Mouse (Mus musculus) gastrocnemius, adult 8-10 months (tissue): Measurements from ENCODE around the gene Gpd1l. TPM values are rescaled to one million over a fixed set of nuclear protein-coding genes. Genes with fewer than 3 reads are reported as not detected.
A peak's percentile ranks its signal among the peaks of the same experiment; 100 is the strongest.

ENCODE experiments used
- DNase-seq, 2 experiments: peaks; one replicate each; pipeline ENCODE4 v3.0.0; 2022; ENCODE audit warnings: low spot score in 2 of 2
- total RNA-seq, 4 experiments: library from RNA; stranded (reverse); gene quantifications; 2 replicates each; pipeline ENCODE4 v1.2.4; 2022

The Gpd1l gene
- total RNA-seq, 4 experiments from 2014 or later: 19.0 to 21.7 (median 20.8) TPM

GRCm38 (mm10) chr9:114930464-114931090 lies 3.2 kb downstream of the Gpd1l start:
- DNase-seq: peak; percentile 71 to 82

DNA sequence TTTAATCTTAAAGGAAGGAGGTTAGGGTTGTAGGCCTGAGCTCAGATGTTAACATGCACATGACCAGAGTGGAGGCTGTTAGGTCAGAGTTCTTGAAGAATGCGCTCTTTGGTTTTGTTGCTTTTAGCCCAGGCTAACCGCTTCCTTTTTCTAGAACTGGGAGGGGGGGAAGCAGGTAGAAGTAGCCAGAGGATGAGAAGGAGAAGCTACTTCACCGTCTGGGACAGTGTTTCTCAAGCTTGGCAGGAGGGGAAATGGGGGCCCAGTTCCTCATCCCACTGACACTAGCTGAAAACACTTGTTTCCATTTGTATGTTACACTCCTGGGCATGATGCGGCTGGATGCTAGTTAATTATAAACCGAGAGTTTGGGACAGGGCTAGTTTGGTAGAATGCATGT lies 8.2 kb downstream of the Gpd1l start:
- no peak for DNase-seq

DNA sequence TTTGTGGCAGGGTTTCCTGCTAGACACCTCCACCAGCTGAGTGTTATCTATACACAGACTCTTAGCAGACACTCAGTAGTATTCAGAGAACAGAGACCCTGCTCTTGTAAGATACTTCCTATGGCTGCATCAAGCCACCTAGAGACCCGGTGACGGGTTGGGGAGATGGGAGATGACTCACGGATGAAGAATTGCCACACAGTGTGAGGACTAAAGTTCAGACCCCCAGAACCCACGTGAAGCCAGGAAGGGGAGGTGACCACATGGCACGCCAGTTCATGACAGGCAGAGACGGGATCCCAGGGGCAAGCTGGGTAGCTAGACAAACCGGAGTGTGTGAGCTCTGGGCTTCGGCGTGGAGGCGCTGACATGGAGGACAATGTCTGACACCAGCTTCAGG lies 8.7 kb downstream of the Gpd1l start:
- no peak for DNase-seq

DNA sequence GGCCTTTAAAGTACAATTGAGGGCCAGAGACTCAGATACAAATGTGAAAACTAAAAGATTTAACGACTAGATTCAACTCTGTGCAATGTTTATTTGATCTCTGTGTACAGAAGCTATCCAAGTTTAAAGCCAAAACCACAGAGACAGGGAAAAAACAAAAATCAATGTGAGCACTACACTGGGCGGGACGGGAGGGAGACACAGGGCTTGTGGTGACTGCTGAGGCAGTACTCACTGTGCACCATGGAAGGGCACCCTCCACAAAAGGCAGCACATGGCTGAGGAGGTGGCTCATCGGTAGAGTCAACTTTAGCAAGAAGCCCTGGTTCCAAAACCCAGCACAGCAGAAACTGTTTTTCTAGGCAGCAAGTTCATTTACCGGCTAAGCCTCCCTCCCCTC lies 9.3 kb downstream of the Gpd1l start:
- DNase-seq: no peak

- no peak for DNase-seq
Observed at GRCm38 (mm10) chr9:114922209-114922608, 11.6 kb downstream of the Gpd1l start.

- DNase-seq: peak; percentile 23 to 57
Observed at GRCm38 (mm10) chr9:114921352-114922081, 12.3 kb downstream of the Gpd1l start.

DNA sequence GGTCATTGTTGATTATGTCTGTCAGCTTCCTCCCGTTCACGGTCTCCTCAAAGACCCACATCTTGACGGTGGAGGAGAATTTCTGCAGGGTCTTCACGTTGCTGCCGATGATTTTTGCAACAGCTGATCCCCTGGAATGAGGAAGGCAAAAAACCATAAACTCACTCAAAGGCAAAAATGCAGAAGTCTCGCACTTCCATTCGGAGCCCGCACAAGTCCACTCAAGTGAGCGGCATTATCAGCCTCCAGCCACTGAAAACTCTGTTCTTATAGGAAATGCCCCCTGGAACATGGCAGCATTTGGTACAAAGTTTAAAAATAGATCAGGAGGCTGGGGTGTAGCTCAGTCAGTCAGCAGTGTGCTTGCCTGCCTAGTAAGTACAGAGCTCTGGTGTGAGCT lies 13.2 kb downstream of the Gpd1l start:
- no peak for DNase-seq

DNA sequence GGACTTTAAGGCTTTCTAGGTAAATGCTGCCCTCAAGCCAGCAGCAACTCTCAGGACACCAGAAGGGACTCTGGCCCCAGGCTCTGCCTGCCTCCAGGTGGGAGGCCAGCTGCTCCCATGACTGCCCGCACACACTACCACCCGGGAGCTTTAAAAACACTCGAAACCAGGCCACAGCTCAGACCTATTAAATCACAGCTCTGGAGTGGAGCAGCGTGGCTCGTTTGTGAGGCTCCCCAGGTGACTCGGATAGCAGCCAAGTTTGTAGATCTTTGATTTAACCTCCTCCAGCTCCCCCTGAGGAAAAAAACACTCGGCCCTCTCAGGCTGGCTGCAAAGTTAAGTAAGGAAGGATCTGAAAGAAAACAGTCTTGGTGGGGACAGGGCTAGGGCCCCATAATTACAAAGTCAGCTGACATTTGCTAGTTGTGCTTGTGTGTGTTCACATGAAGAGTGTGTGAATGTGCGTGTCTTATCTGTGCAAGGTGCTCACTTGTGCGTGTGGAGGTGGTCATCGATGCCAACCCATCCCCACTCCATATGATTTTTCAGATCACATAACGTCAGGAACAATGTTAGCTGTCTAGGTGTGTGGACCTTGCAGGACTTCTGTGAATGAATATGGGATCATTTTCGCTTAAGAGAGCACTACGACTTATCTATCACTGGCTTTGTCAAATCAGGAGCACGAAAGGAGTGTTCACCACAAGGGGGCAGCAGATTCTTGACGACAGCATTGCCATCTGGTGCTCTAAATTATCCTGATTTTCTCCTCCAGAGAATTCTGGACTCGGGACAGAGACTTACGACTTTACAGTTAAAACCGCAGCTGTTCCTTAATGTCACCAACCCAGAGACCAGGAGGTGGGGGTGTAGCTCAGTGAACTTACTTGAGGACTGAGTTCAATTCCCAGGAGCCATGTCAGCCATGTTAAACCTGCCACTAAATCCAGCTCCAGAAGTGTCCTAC lies 20.8 kb downstream of the Gpd1l start:
- DNase-seq: peak; percentile 58 to 65

DNA sequence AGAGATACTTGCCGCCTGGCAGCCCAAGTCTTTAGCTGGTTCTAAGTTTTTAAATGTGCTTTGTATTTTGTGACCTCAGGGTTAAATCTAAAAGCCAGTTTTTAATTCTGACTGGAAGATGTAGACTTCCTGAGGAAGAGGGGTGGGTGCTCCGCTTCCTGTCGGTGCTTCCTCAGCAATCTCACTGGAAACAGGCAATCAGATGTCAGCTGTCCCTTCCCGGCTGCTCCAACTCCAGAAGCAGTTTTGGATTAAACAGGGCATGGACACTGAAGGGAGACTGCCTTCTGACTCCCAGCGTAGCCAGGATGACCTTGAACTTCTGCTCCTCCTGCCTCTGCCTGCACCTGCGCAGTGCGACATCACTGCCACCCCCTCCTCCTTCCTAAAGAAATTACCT lies 26.3 kb downstream of the Gpd1l start:
- DNase-seq: no peak

DNA sequence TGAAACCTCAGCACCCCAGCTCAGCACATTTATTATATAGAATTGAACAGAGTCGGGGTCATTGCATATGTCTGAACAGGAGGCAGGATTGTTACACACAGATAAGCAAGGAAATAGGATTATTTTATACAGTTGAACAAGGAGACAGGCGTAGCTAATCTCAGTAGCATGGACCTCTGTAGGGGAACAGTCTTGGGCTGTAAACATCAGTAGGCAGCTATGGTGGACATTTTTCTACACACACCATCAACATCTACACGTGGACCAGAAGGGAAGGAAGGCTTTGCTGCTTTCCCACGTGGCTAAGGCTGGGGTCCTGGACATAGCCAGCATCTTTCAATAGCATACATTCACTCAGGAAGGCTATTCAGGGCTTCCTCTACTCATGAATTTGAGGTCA lies 37.9 kb downstream of the Gpd1l start:
- no peak for DNase-seq

GRCm38 (mm10) chr9:114892974-114893373 lies 40.8 kb downstream of the Gpd1l start:
- no peak for DNase-seq

DNA sequence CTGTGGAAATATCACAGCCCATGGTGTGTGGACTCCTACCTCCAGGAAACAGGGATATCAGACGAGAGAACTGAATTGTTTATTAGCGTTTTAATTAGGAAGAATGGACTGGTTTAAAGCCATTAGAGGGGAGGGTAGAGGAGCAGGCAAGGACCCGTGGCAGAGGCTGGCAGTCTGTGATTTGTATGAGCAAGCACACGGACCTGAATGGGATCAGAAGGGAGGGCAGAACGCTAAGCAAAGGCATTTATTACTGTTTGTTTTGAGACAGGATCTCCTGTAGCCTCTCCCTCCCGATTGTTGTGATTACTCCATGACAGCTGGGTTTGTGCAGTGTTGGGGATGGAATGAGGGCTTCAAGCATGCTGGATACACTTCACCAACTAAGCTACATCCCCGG lies 43.4 kb downstream of the Gpd1l start:
- no peak for DNase-seq

DNA sequence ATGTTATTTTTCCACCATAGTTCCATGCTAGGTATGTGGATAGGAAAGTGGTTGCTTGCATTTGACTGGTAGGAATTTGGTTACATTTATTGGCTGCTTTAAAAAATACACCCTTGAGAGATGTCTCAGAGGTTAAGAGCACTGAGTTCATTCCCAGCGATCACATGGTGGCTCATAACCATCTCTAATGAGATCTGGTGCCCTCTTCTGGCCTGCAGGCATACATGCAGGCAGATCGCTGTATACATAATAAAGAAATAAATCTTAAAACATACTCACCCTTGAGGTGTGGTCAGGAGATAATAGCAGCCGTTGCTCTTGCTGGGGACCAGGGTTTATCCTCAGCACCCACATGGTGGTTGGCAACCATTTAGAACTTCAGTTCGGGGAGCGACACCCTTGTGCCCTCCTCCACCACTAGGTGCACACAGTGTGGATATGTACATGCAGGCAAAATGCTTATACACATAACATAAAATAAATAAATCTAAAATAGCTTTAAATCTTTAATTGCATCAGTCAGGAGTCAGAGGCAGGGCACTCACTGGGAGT lies 44.9 kb downstream of the Gpd1l start:
- DNase-seq: no peak

GRCm38 (mm10) chr9:114887699-114888098 lies 46.1 kb downstream of the Gpd1l start:
- DNase-seq: no peak

DNA sequence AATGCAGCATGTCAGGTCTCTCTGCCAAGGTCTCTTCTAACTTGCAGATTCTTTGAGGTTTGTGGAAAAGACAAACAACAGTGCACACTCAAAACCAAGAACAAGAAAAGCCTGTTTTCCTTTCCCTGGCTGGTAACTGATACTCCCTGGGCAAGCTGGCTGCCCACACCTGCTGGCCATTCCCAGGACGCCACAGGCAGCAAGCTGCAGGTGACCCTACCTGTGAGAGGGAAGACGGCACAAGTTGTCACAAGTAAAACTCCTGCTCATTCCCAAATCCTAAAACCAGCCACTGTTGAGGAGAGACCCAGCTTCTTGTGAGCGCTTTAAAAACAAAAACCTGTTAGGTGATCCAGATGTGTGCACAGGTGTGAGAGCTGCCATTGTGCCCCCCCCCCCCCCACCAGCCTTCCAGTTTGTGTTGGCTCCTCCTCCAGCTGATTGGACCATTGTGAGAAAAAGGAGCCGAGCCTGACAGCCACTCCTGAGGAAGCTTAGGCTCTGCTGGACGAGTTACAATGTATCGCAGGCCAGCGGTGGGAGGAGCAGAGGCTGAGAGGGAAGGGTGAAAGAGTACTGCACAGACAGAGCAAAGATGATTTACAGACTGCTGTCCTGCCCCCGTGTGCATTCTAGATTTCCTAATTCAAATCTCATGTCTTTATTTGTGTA lies 47.7 kb downstream of the Gpd1l start:
- no peak for DNase-seq

GRCm38 (mm10) chr9:114885564-114885963 lies 48.2 kb downstream of the Gpd1l start:
- no peak for DNase-seq

- no peak for DNase-seq
Observed at GRCm38 (mm10) chr9:114881977-114882376, 51.8 kb downstream of the Gpd1l start.

DNA sequence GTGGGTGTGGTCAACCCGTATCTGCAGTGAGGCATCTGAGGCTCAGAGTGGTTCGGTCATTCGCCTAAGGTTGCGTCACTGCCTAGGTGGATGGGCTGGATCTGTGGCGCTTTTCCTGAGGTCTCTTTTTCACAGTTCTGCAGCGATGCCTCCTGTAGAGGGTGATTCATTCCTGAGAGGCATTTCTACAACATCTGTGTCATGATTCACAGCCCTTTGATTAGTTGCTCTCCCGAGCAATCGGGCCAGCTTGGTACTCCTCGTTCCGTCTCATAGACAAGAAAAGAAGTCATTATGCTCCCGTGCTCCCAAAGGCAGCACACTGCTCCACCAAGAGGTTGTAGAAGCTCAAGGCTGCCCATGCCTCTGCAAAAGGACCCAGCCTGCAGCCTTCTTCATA lies 78.5 kb downstream of the Gpd1l start:
- no peak for DNase-seq

DNA sequence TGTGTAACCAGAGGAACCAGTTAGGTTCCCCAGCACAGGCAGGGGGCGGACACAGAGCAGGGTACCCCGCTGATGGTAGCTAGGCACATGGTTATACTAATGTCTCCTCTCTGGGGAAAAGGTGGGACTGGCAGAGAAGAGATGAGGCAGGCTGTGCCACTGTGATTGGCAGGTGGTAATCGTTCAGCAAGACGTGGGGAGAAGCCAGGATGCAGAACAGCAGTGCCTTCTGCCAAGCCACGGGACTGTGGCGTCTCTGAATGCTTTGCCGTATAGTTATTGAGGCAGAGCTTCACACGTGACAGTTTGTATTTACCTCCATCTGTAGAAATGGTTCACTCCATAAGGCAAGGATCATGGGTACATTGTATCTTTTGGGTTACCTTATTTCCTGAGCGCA lies 79.1 kb downstream of the Gpd1l start:
- DNase-seq: no peak

DNA sequence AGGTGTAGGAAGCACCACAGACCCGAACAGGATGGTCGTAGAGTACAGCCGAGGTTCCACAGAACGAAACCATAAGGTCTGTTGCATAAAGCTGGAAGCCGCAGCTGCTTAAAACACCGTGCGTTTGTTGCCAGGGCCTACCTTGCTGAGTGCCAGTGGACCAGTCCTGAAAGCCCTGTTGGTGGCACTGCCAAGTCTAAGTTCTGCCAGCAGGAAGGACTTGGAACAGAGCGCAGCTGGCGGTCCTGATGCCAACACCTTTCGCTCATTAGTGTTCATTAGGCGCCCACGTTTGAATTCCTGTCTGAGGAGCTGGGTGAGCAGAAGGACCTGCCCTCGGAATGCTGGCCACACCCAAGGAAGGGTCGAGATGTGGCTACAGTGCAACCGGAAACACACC lies 80.5 kb downstream of the Gpd1l start:
- no peak for DNase-seq
